Mouse (Mus musculus): ENCODE data around the gene 1190002N15Rik. TPM values are rescaled to one million over a fixed set of nuclear protein-coding genes. Genes with fewer than 3 reads are reported as not detected.
A peak's percentile ranks its signal among the peaks of the same experiment; 100 is the strongest.

Gene 1190002N15Rik
- polyA plus RNA-seq, 1 experiment from 2014 or later = 7.7 TPM

- Histone ChIP-seq H3K27ac (ENCODE audit: low read length) (no peak overlapping the region), H3K36me3 (ENCODE audit: control insufficient read depth, insufficient read depth, low read length) (no peaks in the 10 kb centered on the region), H3K4me1 (replicated peaks; ENCODE audit: control insufficient read depth, insufficient read depth, low read length) (no peaks in the 10 kb centered on the region), H3K9ac (ENCODE audit: low read length) (no peak overlapping the region), H3K9me3 (ENCODE audit: control insufficient read depth, low read length) (no peaks in the 10 kb centered on the region), H3K4me3 (ENCODE audit: low read length) (no peak overlapping the region), H3K27me3 (ENCODE audit: control insufficient read depth, insufficient read depth, low read depth, low read length) (no peaks in the 10 kb centered on the region), H3K4me2 (ENCODE audit: low read depth, low read length) (no peak overlapping the region)
- no peak for ATAC-seq (ENCODE audit: low read depth)
Observed at GRCm38 (mm10) chr9:94556249-94556648, 18.4 kb upstream of the 1190002N15Rik start.

GRCm38 (mm10) chr9:94550493-94551095, 12.7 kb upstream of the 1190002N15Rik start:
- WGBS = 85% methylated on average over 2 of the region's 2 CpGs
- H3K4me1 ChIP-seq (replicated peaks; ENCODE audit: control insufficient read depth, insufficient read depth, low read length) = no peaks in the 10 kb centered on the region

GRCm38 (mm10) chr9:94543881-94544280, 6.0 kb upstream of the 1190002N15Rik start:
- Histone ChIP-seq H3K4me3 (ENCODE audit: low read length) (no peak overlapping the region), H3K9me3 (ENCODE audit: control insufficient read depth, low read length) (no peaks in the 10 kb centered on the region), H3K27ac (ENCODE audit: low read length) (no peak overlapping the region), H3K9ac (ENCODE audit: low read length) (no peak overlapping the region), H3K4me2 (ENCODE audit: low read depth, low read length) (no peak overlapping the region), H3K4me1 (replicated peaks; ENCODE audit: control insufficient read depth, insufficient read depth, low read length) (peaks cover 2% of the 10 kb centered on the region; the same call in 1 of the 2 replicates), H3K36me3 (ENCODE audit: control insufficient read depth, insufficient read depth, low read length) (0 out of 2 replicates have a peak, but pooled peaks cover 2% of the 10 kb centered on the region), H3K27me3 (ENCODE audit: control insufficient read depth, insufficient read depth, low read depth, low read length) (no peaks in the 10 kb centered on the region)
- no peak for ATAC-seq (ENCODE audit: low read depth)
- 91% methylated on average over 4 of the region's 4 CpGs for WGBS

More at GRCm38 (mm10) chr9:94550493-94551095, 12.7 kb upstream of the 1190002N15Rik start:
- Histone ChIP-seq H3K36me3 (ENCODE audit: control insufficient read depth, insufficient read depth, low read length) (no peaks in the 10 kb centered on the region), H3K4me3 (ENCODE audit: low read length) (no peak overlapping the region), H3K4me2 (ENCODE audit: low read depth, low read length) (no peak overlapping the region), H3K9me3 (ENCODE audit: control insufficient read depth, low read length) (no peaks in the 10 kb centered on the region), H3K27ac (ENCODE audit: low read length) (no peak overlapping the region), H3K9ac (ENCODE audit: low read length) (no peak overlapping the region), H3K27me3 (ENCODE audit: control insufficient read depth, insufficient read depth, low read depth, low read length) (no peaks in the 10 kb centered on the region)
- ATAC-seq (ENCODE audit: low read depth) = no peak

GRCm38 (mm10) chr9:94540343-94541095, 2.6 kb upstream of the 1190002N15Rik start:
- peak overlapping the region; percentile 37 for H3K4me2 ChIP-seq (ENCODE audit: low read depth, low read length)
- no peak for ATAC-seq (ENCODE audit: low read depth)
- H3K4me1 ChIP-seq (replicated peaks; ENCODE audit: control insufficient read depth, insufficient read depth, low read length) = peaks cover 2% of the 10 kb centered on the region; the same call in 1 of the 2 replicates
- WGBS = 51% methylated on average over 10 of the region's 10 CpGs
- 0 out of 2 replicates have a peak, but pooled peaks cover 2% of the 10 kb centered on the region for H3K36me3 ChIP-seq (ENCODE audit: control insufficient read depth, insufficient read depth, low read length)
- H3K27me3 ChIP-seq (ENCODE audit: control insufficient read depth, insufficient read depth, low read depth, low read length) = no peaks in the 10 kb centered on the region
- H3K4me3 ChIP-seq (ENCODE audit: low read length) = no peak overlapping the region
- no peaks in the 10 kb centered on the region for H3K9me3 ChIP-seq (ENCODE audit: control insufficient read depth, low read length)
- no peak overlapping the region for H3K9ac ChIP-seq (ENCODE audit: low read length)
- H3K27ac ChIP-seq (ENCODE audit: low read length) = no peak overlapping the region

- peak overlapping the region; percentile 88 for H3K4me3 ChIP-seq (ENCODE audit: low read length)
- H3K9ac ChIP-seq (ENCODE audit: low read length) = peak overlapping the region; percentile 91
- H3K9me3 ChIP-seq (ENCODE audit: control insufficient read depth, low read length) = no peaks in the 10 kb centered on the region
- ATAC-seq (ENCODE audit: low read depth) = no peak
- 39% methylated on average over 8 of the region's 8 CpGs for WGBS
- peak overlapping the region; percentile 80 for H3K4me2 ChIP-seq (ENCODE audit: low read depth, low read length)
- H3K36me3 ChIP-seq (ENCODE audit: control insufficient read depth, insufficient read depth, low read length) = no peaks in the 10 kb centered on the region
- H3K27ac ChIP-seq (ENCODE audit: low read length) = peak overlapping the region; percentile 98
- peaks cover 2% of the 10 kb centered on the region; the same call in 1 of the 2 replicates for H3K4me1 ChIP-seq (replicated peaks; ENCODE audit: control insufficient read depth, insufficient read depth, low read length)
- H3K27me3 ChIP-seq (ENCODE audit: control insufficient read depth, insufficient read depth, low read depth, low read length) = no peaks in the 10 kb centered on the region
Observed at GRCm38 (mm10) chr9:94539346-94539865, 1.5 kb upstream of the 1190002N15Rik start.

- Histone ChIP-seq H3K36me3 (ENCODE audit: control insufficient read depth, insufficient read depth, low read length) (no peaks in the 10 kb centered on the region), H3K27ac (ENCODE audit: low read length) (peak overlapping the region; percentile 98), H3K4me1 (replicated peaks; ENCODE audit: control insufficient read depth, insufficient read depth, low read length) (peaks cover 5% of the 10 kb centered on the region; the same call in 1 of the 2 replicates), H3K9ac (ENCODE audit: low read length) (peak overlapping the region; percentile 91), H3K4me3 (ENCODE audit: low read length) (peak overlapping the region; percentile 88), H3K27me3 (ENCODE audit: control insufficient read depth, insufficient read depth, low read depth, low read length) (no peaks in the 10 kb centered on the region), H3K4me2 (ENCODE audit: low read depth, low read length) (peak overlapping the region; percentile 80), H3K9me3 (ENCODE audit: control insufficient read depth, low read length) (no peaks in the 10 kb centered on the region)
- peak; percentile 42 for ATAC-seq (ENCODE audit: low read depth)
- 0% methylated on average over 22 of the region's 22 CpGs for WGBS
Observed at GRCm38 (mm10) chr9:94538823-94539143, 902 bp upstream of the 1190002N15Rik start.

GRCm38 (mm10) chr9:94537051-94537917, 597 bp downstream of the 1190002N15Rik start:
- peak overlapping the region; percentile 88 for H3K4me3 ChIP-seq (ENCODE audit: low read length)
- no peaks in the 10 kb centered on the region for H3K9me3 ChIP-seq (ENCODE audit: control insufficient read depth, low read length)
- WGBS = under 1% methylated on average over 97 of the region's 103 CpGs
- peak; percentile 55 for ATAC-seq (ENCODE audit: low read depth)
- peak overlapping the region; percentile 98 for H3K27ac ChIP-seq (ENCODE audit: low read length)
- H3K27me3 ChIP-seq (ENCODE audit: control insufficient read depth, insufficient read depth, low read depth, low read length) = no peaks in the 10 kb centered on the region
- H3K9ac ChIP-seq (ENCODE audit: low read length) = peak overlapping the region; percentile 91
- peak overlapping the region; percentile 75 for H3K4me2 ChIP-seq (ENCODE audit: low read depth, low read length)
- H3K36me3 ChIP-seq (ENCODE audit: control insufficient read depth, insufficient read depth, low read length) = no peaks in the 10 kb centered on the region
- peaks cover 8% of the 10 kb centered on the region for H3K4me1 ChIP-seq (replicated peaks; ENCODE audit: control insufficient read depth, insufficient read depth, low read length)

GRCm38 (mm10) chr9:94536261-94536905, 1.5 kb downstream of the 1190002N15Rik start:
- under 1% methylated on average over 15 of the region's 15 CpGs for WGBS
- Histone ChIP-seq H3K27ac (ENCODE audit: low read length) (peak overlapping the region; percentile 98), H3K4me1 (replicated peaks; ENCODE audit: control insufficient read depth, insufficient read depth, low read length) (peaks cover 8% of the 10 kb centered on the region), H3K9ac (ENCODE audit: low read length) (peak overlapping the region; percentile 91), H3K36me3 (ENCODE audit: control insufficient read depth, insufficient read depth, low read length) (no peaks in the 10 kb centered on the region), H3K27me3 (ENCODE audit: control insufficient read depth, insufficient read depth, low read depth, low read length) (no peaks in the 10 kb centered on the region), H3K4me3 (ENCODE audit: low read length) (peak overlapping the region; percentile 88), H3K4me2 (ENCODE audit: low read depth, low read length) (peak overlapping the region; percentile 75), H3K9me3 (ENCODE audit: control insufficient read depth, low read length) (no peaks in the 10 kb centered on the region)
- ATAC-seq (ENCODE audit: low read depth) = no peak
